Mouse (Mus musculus) liver, embryonic 15.5 days (tissue): Measurements from ENCODE around the gene Emc8. TPM values are rescaled to one million over a fixed set of nuclear protein-coding genes. Genes with fewer than 3 reads are reported as not detected.

Experiments used
- ATAC-seq: fragments of 200-750 bp; cut with Nextera tagmentation; 2 replicates; pipeline ENCODE4 v1.8.0; 2017; ENCODE audit warnings: moderate number of reproducible peaks, mild to moderate bottlenecking, moderate library complexity; ENCODE audit not compliant: insufficient read depth
- H3K27ac ChIP-seq: fragments of 300-500 bp; sonication (generic); replicated peaks from 2 replicates; pipeline ENCODE4 v1.5.1; 2015; ENCODE audit warnings: mild to moderate bottlenecking, inconsistent platforms
- H3K27me3 ChIP-seq: fragments of 300-500 bp; sonication (generic); 2 replicates; pipeline ENCODE4 v1.6.1; 2015; ENCODE audit warnings: mild to moderate bottlenecking, inconsistent platforms
- H3K36me3 ChIP-seq: fragments of 300-500 bp; sonication (generic); replicated peaks from 2 replicates; pipeline ENCODE4 v1.6.1; 2015; ENCODE audit warnings: moderate library complexity, mild to moderate bottlenecking, inconsistent platforms
- H3K4me1 ChIP-seq: fragments of 300-500 bp; sonication (generic); replicated peaks from 2 replicates; pipeline ENCODE4 v1.6.1; 2015; ENCODE audit warnings: inconsistent platforms
- H3K4me2 ChIP-seq: fragments of 300-500 bp; sonication (generic); 2 replicates; pipeline ENCODE4 v1.6.1; 2015; ENCODE audit warnings: moderate library complexity, mild to moderate bottlenecking, inconsistent platforms
- H3K4me3 ChIP-seq: fragments of 300-500 bp; sonication (generic); replicated peaks from 2 replicates; pipeline ENCODE4 v1.5.1; 2015; ENCODE audit warnings: mild to moderate bottlenecking, inconsistent platforms
- H3K9ac ChIP-seq: fragments of 300-500 bp; sonication (generic); 2 replicates; pipeline ENCODE4 v1.6.1; 2015; ENCODE audit warnings: moderate library complexity, mild to moderate bottlenecking, inconsistent platforms
- H3K9me3 ChIP-seq: fragments of 300-500 bp; sonication (generic); replicated peaks from 2 replicates; pipeline ENCODE4 v1.6.1; 2016; ENCODE audit warnings: inconsistent platforms
- WGBS: fragments of 180-500 bp; shearing (Covaris S2); methylation state at CpG from one replicate; pipeline ENCODE4 v1.1.7; 2015; ENCODE audit warnings: mixed read lengths; ENCODE audit not compliant: insufficient replicate concordance; 5-methylcytosine and 5-hydroxymethylcytosine counted together
- polyA plus RNA-seq: library from polyadenylated mRNA; unstranded; fragments of >200 nt; fragmentation: Nextera tagmentation; extraction: Ambion mirVana; gene quantifications from 2 replicates; pipeline ENCODE4 v1.2.1, GENCODE M21; 2015

Emc8 gene
- 100 and 104 TPM in 2 replicates for polyA plus RNA-seq

DNA sequence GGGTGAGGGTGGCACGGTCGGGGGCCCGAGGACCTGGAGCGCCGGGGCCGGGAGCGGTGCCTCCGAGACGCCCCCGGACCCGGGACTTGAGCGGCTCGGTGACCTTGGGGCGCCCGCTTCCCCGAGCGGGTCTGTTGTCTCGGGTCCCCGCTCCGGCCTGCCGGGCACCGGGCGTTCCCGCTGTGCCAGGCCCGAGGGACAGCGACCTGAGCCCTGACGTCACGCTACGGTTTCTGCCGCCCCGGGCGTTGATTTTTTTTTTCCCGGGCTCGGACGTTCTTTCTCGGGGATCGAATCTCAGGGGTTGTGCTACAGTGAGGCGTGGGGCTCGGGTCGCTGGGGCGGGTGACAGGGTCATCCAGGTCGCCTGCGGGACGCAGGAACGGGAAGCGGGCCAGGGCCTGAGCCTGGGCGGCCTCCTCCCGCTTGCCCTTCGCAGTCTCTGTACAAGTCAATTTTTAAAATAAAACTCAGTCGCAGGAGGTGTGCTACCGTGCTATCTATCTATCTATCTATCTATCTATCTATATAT is at the start of gene Emc8:
Emc8 (minus strand) TSS at position 200 of the 532 bp plus-strand sequence.
- under 1% methylated on average over 51 of the region's 51 CpGs for WGBS
- Histone ChIP-seq H3K4me3 (peak within 1 kb of the TSS; percentile 97), H3K9me3 (no peaks in the 10 kb centered on the region), H3K27me3 (no peaks in the 10 kb centered on the region), H3K27ac (peak within 1 kb of the TSS; percentile 93), H3K4me2 (peak within 1 kb of the TSS; percentile 94), H3K9ac (peak within 1 kb of the TSS; percentile 93), H3K4me1 (peaks cover 59% of the 10 kb centered on the region), H3K36me3 (peaks cover 38% of the 10 kb centered on the region)
- ATAC-seq = peak; percentile 65

DNA sequence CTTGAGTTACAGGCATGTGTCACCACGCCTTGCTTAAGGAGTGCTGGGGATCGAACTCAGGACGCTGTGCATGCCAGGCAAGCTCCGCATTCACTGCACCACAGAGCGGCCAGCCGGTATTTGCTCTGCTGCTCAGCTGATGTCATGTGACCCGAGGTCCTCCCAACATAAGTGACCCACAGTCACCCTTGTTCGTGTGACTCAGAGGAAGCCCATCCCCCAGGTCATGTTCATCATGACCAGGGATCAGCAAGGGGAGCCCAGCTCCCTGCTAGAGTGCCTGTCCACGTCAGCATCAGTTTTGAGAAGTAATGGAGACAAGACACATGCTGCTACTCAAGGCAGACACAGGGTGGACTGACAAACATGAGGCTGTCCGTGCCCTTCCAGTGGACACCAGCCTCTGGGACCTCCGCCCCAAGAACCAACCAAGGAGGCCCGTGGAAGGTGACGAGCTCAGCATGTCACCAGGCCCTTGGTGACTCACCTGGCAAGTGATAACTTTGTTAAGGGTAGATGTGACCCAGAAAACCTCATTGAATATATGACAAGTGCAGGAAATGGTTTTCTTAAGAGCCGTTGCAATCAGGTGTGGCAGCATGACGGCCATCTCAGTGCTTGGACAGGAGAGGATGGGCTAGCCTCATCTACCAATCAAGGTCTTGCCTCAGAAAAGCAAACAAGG is 47.8 kb upstream of the Emc8 start:
- no peaks in the 10 kb centered on the region for H3K9me3 ChIP-seq
- WGBS = 51% methylated on average over 15 of the region's 15 CpGs
- no peak for ATAC-seq
- no peak overlapping the region for H3K27ac ChIP-seq
- H3K4me3 ChIP-seq = no peak overlapping the region
- H3K36me3 ChIP-seq = no peaks in the 10 kb centered on the region
- no peak overlapping the region for H3K4me2 ChIP-seq
- no peaks in the 10 kb centered on the region for H3K4me1 ChIP-seq
- H3K9ac ChIP-seq = no peak overlapping the region
- H3K27me3 ChIP-seq = no peaks in the 10 kb centered on the region

DNA sequence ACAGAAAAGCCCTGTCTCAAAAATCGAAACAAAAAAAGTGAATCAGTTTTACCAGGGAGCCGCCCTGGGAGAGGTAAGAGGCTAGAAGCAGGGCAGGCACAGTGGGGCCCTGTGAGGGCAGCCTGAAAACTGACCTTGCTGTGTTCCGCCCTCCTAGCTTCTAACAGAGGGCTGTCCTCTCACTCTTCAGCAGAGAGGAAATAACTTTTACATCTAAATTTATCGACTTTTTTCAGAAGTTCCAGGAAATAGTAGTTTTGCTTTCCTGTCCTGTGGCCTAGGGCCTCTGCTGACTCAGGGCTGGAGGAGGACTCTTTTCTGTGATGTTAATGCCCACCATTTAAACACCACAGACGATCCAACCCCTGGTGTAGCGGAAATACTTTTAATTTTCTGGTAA is 46.8 kb upstream of the Emc8 start:
- no peaks in the 10 kb centered on the region for H3K9me3 ChIP-seq
- H3K4me2 ChIP-seq = no peak overlapping the region
- H3K4me1 ChIP-seq = no peaks in the 10 kb centered on the region
- H3K27ac ChIP-seq = no peak overlapping the region
- WGBS = 27% methylated on average over 6 of the region's 6 CpGs
- no peak overlapping the region for H3K4me3 ChIP-seq
- no peaks in the 10 kb centered on the region for H3K36me3 ChIP-seq
- H3K9ac ChIP-seq = no peak overlapping the region
- ATAC-seq = no peak
- H3K27me3 ChIP-seq = no peaks in the 10 kb centered on the region

DNA sequence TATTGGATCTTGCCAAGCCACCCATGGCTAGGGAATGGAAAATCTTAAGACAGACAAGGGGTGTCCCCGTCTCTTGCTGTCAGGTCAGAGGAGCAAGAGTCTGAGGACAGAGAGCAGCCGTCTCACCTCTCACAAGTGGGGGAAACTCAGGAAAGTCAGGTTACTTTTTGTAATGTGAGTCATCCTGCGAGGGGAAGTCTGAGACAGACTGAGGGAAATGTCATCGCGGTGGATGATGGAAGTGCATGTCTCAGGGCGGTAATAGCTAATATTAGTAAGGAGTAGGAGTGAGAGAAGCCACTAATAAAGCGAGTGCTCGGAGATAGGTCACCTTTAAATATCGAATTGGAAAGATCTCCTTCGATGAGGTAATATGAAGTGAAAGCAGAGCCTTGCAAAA is 40.8 kb upstream of the Emc8 start:
- 32% methylated on average over 10 of the region's 10 CpGs for WGBS
- H3K27ac ChIP-seq = no peak overlapping the region
- H3K4me2 ChIP-seq = no peak overlapping the region
- H3K9ac ChIP-seq = no peak overlapping the region
- no peaks in the 10 kb centered on the region for H3K4me1 ChIP-seq
- H3K4me3 ChIP-seq = no peak overlapping the region
- H3K27me3 ChIP-seq = no peaks in the 10 kb centered on the region
- H3K36me3 ChIP-seq = no peaks in the 10 kb centered on the region
- no peak for ATAC-seq
- no peaks in the 10 kb centered on the region for H3K9me3 ChIP-seq

DNA sequence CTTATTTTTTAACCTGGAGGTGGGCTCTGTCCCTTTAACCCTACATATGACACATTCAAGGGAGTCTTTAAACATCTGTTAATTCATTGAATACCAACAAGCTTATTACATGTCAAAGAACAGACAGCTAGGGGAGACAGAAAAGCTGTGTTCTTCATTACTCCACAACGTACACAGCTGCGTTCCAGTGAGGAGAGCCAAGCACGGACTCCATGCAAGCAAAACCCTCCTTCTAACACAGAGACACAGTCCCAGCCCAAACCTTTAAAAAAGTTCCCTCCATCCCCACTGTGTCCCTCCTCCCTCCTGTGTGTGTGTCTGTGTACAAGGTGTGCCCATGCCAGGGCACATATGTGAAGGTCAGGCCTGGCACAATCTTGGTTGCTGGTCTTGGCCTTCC is 37.8 kb upstream of the Emc8 start:
- no peak overlapping the region for H3K27ac ChIP-seq
- no peaks in the 10 kb centered on the region for H3K9me3 ChIP-seq

DNA sequence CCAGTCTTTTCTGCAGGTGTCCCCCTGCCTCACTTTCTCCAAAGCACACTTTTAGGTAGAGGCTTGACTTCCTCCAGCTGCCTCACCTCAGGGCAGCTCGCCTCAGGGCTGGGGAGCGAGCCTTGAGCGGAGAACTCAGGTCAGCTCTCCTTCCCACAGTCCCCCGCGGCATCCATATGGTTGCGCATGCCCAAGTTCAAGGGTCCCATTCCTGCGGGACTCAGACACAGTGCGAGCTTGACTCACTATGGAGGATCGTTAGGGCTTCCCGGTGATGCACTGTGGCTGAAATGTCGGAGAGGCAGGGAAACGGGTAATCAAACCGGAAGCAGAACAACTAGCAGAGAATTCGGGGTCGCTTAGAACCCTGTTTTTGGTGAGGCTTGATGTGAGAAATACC is 36.8 kb upstream of the Emc8 start:
- Histone ChIP-seq H3K9me3 (no peaks in the 10 kb centered on the region), H3K27me3 (no peaks in the 10 kb centered on the region; the same call in 1 of the 2 replicates), H3K4me2 (no peak overlapping the region), H3K4me1 (peaks cover 8% of the 10 kb centered on the region; the same call in 1 of the 2 replicates), H3K27ac (no peak overlapping the region), H3K9ac (no peak overlapping the region), H3K4me3 (no peak overlapping the region), H3K36me3 (no peaks in the 10 kb centered on the region)
- ATAC-seq = no peak
- WGBS = 74% methylated on average over 15 of the region's 15 CpGs

More for the DNA sequence above, 37.8 kb upstream of the Emc8 start:
- Histone ChIP-seq H3K4me2 (no peak overlapping the region), H3K27me3 (no peaks in the 10 kb centered on the region), H3K4me3 (no peak overlapping the region), H3K9ac (no peak overlapping the region), H3K4me1 (peaks cover 8% of the 10 kb centered on the region; the same call in 1 of the 2 replicates), H3K36me3 (no peaks in the 10 kb centered on the region)
- ATAC-seq = no peak
- 68% methylated on average over 3 of the region's 3 CpGs for WGBS

DNA sequence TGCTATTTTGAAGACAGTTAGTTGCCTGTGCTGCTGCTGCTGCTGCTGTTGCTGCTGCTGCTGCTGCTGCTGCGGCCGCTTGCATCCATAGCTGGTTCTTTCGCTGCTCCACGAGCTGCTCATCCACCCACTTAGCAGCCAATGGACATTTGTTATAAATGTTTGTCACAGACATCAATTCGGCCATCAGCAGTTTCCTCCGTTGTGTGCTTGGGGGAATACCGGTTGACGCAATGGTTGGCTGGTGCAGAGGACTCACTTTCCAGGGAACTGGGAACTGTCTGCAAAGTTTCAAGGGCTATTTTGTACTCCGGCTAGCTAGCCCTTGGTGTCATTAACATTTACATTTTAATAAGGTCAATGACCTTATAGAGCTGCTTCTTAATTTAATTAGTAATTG is 35.8 kb upstream of the Emc8 start:
- Histone ChIP-seq H3K9ac (no peak overlapping the region), H3K4me3 (no peak overlapping the region), H3K4me2 (no peak overlapping the region), H3K9me3 (no peaks in the 10 kb centered on the region), H3K4me1 (peaks cover 15% of the 10 kb centered on the region), H3K27me3 (no peaks in the 10 kb centered on the region; the same call in 1 of the 2 replicates), H3K27ac (no peak overlapping the region), H3K36me3 (no peaks in the 10 kb centered on the region)
- ATAC-seq = no peak
- WGBS = 57% methylated on average over 9 of the region's 9 CpGs

DNA sequence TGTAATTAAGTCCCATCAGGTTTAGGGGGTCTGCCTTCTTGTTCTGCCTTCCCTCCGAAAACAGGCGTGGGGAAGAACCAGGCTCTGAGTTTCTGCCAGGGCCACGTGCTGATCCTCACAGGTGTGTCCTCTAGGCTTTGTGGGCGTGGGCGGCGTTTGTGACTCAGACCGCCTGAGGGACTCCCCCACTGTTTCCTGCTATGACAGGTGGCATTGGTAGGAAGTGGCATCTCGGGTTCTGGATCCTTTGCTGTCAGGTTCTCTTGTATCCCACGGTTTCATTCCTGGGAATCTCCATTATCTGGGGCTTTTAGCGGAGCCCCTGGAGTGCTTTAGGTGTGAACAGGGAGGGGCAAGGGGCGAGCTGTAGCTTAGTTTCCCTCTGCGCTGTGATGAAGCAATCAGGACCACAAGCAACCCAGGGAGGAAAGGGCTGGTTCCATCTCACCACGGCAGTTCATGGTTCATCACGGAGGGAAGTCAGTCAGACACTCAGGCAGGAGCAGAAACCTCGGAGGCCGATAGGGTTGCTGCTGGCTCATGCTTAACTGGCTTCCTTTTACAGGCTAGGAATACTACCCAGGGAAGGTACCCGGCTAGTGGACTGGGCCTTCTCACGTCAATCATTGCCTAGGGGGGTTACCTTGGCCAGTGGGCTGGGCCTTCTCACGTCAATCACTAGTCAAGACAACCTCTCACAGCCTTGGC is 33.5 kb upstream of the Emc8 start:
- H3K4me3 ChIP-seq = no peak overlapping the region
- peak; percentile 15; the same call in 1 of the 2 replicates for ATAC-seq
- H3K27ac ChIP-seq = no peak overlapping the region
- no peaks in the 10 kb centered on the region; the same call in 1 of the 2 replicates for H3K27me3 ChIP-seq
- H3K4me1 ChIP-seq = peaks cover 25% of the 10 kb centered on the region
- no peaks in the 10 kb centered on the region for H3K36me3 ChIP-seq
- H3K9me3 ChIP-seq = no peaks in the 10 kb centered on the region
- no peak overlapping the region for H3K4me2 ChIP-seq
- WGBS = 27% methylated on average over 19 of the region's 19 CpGs
- H3K9ac ChIP-seq = no peak overlapping the region

DNA sequence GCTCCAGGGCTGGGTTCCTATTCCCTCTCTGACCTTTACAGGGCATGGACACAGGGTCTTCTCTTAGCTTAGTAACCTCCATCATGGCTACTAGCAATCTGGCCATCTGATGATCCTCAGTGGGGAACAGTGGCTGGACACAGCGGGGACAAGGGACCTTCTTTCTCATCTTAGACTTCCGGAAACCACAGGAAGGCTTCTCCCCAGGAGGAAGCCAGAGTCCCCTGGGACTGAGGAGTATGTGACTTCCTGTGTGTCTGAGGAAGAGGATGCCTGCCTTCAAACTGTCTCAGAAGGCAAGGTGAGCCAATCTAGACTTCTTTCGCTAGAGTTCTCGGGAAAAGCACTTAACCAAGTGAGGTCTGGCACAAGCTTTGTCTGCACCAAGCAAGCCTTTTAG is 31.7 kb upstream of the Emc8 start:
- Histone ChIP-seq H3K9ac (no peak overlapping the region), H3K9me3 (no peaks in the 10 kb centered on the region), H3K27ac (no peak overlapping the region), H3K4me1 (peaks cover 25% of the 10 kb centered on the region), H3K4me3 (no peak overlapping the region), H3K27me3 (no peaks in the 10 kb centered on the region; the same call in 1 of the 2 replicates), H3K36me3 (no peaks in the 10 kb centered on the region), H3K4me2 (no peak overlapping the region)
- WGBS = 41% methylated on average over 4 of the region's 4 CpGs
- ATAC-seq = no peak

DNA sequence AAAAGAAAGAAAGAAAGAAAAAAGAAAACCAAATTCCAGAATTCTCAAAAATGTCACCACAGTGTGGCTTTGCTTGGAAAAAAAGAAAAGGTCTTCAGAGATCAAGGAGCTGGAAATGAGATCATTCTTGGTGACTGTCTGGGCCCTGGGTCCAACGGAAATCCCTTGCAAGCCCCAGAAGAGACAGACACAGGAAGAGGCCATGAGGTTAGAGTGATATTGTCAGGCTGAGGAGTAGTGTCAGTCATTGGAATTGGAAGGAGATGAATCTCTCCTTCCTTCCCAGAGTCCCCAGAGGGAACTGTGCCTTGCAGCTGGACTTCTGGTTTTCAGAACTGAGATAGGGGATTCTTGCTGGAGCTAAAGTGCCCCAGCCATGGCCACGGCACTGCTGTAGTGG is 31.2 kb upstream of the Emc8 start:
- no peaks in the 10 kb centered on the region for H3K36me3 ChIP-seq
- H3K4me1 ChIP-seq = peaks cover 25% of the 10 kb centered on the region
- H3K27ac ChIP-seq = no peak overlapping the region
- WGBS = 12% methylated on average over 2 of the region's 2 CpGs
- H3K4me2 ChIP-seq = no peak overlapping the region
- no peak overlapping the region for H3K9ac ChIP-seq
- no peak for ATAC-seq
- no peaks in the 10 kb centered on the region for H3K9me3 ChIP-seq
- H3K27me3 ChIP-seq = no peaks in the 10 kb centered on the region; the same call in 1 of the 2 replicates
- no peak overlapping the region for H3K4me3 ChIP-seq

DNA sequence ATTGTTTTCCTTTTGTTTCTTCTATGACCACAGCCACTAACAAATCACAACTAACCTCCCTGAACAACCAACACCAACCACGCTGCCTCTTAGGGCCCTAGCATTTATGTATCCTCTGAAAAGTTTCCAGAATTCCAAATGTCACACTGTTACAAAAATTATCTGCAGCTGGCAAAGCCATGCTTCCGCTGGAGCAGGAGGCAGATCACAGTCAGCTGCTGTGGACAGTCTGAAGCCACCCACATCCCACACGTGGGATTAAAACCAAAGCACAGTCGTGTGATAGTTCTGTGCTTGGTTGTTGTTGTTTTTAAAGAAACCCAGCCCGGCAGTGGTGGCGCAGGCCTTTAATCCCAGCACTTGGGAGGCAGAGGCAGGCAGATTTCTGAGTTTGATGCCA is 30.7 kb upstream of the Emc8 start:
- Histone ChIP-seq H3K27me3 (no peaks in the 10 kb centered on the region; the same call in 1 of the 2 replicates), H3K4me3 (no peak overlapping the region), H3K9ac (no peak overlapping the region), H3K27ac (no peak overlapping the region), H3K9me3 (no peaks in the 10 kb centered on the region), H3K4me2 (no peak overlapping the region), H3K36me3 (no peaks in the 10 kb centered on the region), H3K4me1 (peaks cover 29% of the 10 kb centered on the region)
- WGBS = 54% methylated on average over 6 of the region's 6 CpGs
- ATAC-seq = no peak
